Mouse (Mus musculus): ENCODE data around the gene Gm17727. TPM values are rescaled to one million over a fixed set of nuclear protein-coding genes. Genes with fewer than 3 reads are reported as not detected.

The Gm17727 gene
- not detected for polyA plus RNA-seq (2012; fragmentation: generic; extraction: Trizol)

DNA sequence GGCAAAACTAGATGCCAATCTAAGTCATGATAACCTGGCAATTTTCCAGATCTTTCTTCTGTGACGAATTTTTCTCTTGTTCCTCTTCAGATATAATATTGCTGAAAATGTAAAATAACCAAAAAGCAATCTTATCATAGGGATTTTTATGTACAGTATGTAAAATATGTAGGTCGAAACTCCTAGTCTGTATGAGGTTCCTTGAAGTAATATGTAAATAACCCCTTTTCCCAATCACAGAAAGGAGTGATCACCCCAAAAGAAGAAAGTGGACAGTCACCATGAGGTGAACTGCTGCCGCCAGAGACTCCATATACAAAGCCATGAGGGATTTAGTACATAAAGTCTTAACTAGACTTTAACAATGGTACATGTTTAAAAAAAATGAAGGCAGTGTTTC, at the start of gene Gm17727:
Gm17727 (minus strand) TSS at position 101 of the 400 bp plus-strand sequence.

DNA sequence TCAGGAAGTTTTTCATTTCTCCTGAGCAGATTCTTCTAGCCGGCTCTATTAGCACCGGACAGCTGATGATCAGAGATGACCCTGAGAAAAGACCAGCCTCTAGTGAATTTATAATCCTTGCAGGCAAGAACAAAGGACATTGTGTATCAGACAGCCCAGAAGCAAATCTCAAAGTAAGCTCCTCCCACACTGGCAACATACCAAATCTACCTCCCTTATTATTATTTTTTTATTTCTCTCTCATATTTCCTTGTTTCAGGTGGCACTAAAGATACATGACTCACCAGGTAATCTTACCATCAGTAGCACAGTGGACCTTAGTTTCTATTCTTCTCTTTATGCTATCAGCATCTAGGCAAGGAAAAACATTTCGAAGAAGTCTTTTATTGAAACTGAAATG, 12.1 kb upstream of the Gm17727 start, which contains the start of the genes Gm27235 and D730048I06Rik:
Gm27235 (minus strand) TSS at position 101 of the 400 bp plus-strand sequence.
D730048I06Rik (minus strand) TSS at position 112 of the 400 bp plus-strand sequence.

DNA sequence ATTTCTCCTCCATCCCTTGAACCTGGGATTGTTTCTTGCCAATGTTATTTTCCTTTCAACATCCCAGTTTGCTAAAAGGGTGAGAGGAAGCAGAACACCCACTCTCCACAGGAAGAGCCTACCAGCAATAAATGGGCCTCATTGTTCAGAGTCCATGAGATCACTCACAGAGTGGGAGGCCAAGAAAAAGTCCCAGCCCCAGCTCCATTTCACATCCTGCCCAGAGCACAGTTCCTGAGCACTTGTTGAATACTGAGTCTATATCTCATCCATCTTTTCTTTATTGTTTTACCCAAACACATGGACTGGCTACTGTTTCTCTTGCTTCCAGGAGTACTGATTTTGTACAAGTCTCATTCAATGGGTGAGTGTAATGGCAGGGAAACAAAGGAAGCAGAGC, 37.2 kb downstream of the Gm17727 start, which contains the start of gene Gm17677:
Gm17677 (plus strand) TSS at position 301 of the 400 bp plus-strand sequence.

Other genes with a start within 250 kb of the Gm17727 start
- not detected for gene Ddx25, start 219.6 kb downstream of the Gm17727 start, polyA plus RNA-seq (2012; fragmentation: generic; extraction: Trizol)
- 1 to 10 TPM in 1 of 2 experiments, under 1 TPM in 1; 0.25 to 2.1 TPM for gene Pus3, start 219.5 kb downstream of the Gm17727 start, polyA plus RNA-seq (2012; fragmentation: generic; extraction: Trizol)
- gene Pate2, start 207.8 kb downstream of the Gm17727 start, polyA plus RNA-seq (2012; fragmentation: generic; extraction: Trizol): under 1 TPM; 0.08 to 0.25 TPM
- 1 to 10 TPM in 1 of 2 experiments, under 1 TPM in 1; 0.46 to 5.7 TPM for gene Hyls1, start 207.7 kb downstream of the Gm17727 start, polyA plus RNA-seq (2012; fragmentation: generic; extraction: Trizol)
- not detected for gene Pate4, start 166.2 kb downstream of the Gm17727 start, polyA plus RNA-seq (2012; fragmentation: generic; extraction: Trizol)
- not detected for gene Pate3, start 129.9 kb downstream of the Gm17727 start, polyA plus RNA-seq (2012; fragmentation: generic; extraction: Trizol)
- not detected for gene Pate1, start 90.7 kb downstream of the Gm17727 start, polyA plus RNA-seq (2012; fragmentation: generic; extraction: Trizol)
- gene Gm17677, start 37.1 kb downstream of the Gm17727 start, polyA plus RNA-seq (2012; fragmentation: generic; extraction: Trizol): not detected
- not detected for gene Gm27235, start 12.0 kb upstream of the Gm17727 start, polyA plus RNA-seq (2012; fragmentation: generic; extraction: Trizol)
- not detected for gene D730048I06Rik, start 12.0 kb upstream of the Gm17727 start, polyA plus RNA-seq (2012; fragmentation: generic; extraction: Trizol)
- gene 9230110F15Rik, start 66.0 kb upstream of the Gm17727 start, polyA plus RNA-seq (2012; fragmentation: generic; extraction: Trizol): not detected
- not detected for gene 9230113P08Rik, start 130.3 kb upstream of the Gm17727 start, polyA plus RNA-seq (2012; fragmentation: generic; extraction: Trizol)